Mouse (Mus musculus): ENCODE measurements at regions not wholly inside any gene's neighbourhood (a gene's known extent, or its start where the extent isn't known, plus 50 kb on each side); places are given as distances from the start of the nearest gene placed in this dataset.

- TF ChIP-seq CTCF (IDR thresholded peaks at IDR 0.05; ENCODE audit: low read depth, low read length) (no peak), POLR2A (IDR thresholded peaks at IDR 0.05; ENCODE audit: borderline replicate concordance, low read depth, low read length) (no peak)
Observed at GRCm38 (mm10) chr2:128379151-128379550, 211.9 kb upstream of the Spdye4c start.

Measured in bone marrow macrophage, adult 2 months (primary cell).